Mouse (Mus musculus) ES-Bruce4 (cell line): Measurements from ENCODE around the gene Hexa. TPM values are rescaled to one million over a fixed set of nuclear protein-coding genes. Genes with fewer than 3 reads are reported as not detected.

Experiments used
- H3K27ac ChIP-seq: 2 replicates; pipeline ENCODE4 v1.5.1; 2012; ENCODE audit warnings: low read length, inconsistent platforms; ENCODE audit not compliant: insufficient read depth
- H3K27me3 ChIP-seq: 2 replicates; pipeline ENCODE4 v1.6.1; 2012; ENCODE audit warnings: mild to moderate bottlenecking, low read length, inconsistent platforms; ENCODE audit not compliant: control insufficient read depth, poor library complexity, insufficient read depth, severe bottlenecking
- H3K36me3 ChIP-seq: 2 replicates; pipeline ENCODE4 v1.6.1; 2012; ENCODE audit warnings: inconsistent platforms, mild to moderate bottlenecking, low read length, moderate library complexity; ENCODE audit not compliant: control insufficient read depth, poor library complexity, insufficient read depth, severe bottlenecking
- H3K4me1 ChIP-seq: one replicate; pipeline ENCODE4 v1.8.1; 2011; ENCODE audit warnings: low read length; ENCODE audit not compliant: control insufficient read depth, insufficient read depth
- H3K4me3 ChIP-seq: 2 replicates; pipeline ENCODE4 v1.5.1; 2011; ENCODE audit warnings: low read depth, mild to moderate bottlenecking, low read length
- H3K9ac ChIP-seq: 2 replicates; pipeline ENCODE4 v1.6.1; 2012; ENCODE audit warnings: low read depth, mild to moderate bottlenecking, inconsistent platforms; ENCODE audit not compliant: poor library complexity, severe bottlenecking
- H3K9me3 ChIP-seq: replicated peaks from 2 replicates; pipeline ENCODE4 v1.6.1; 2012; ENCODE audit warnings: mild to moderate bottlenecking, low read length, inconsistent platforms; ENCODE audit not compliant: control insufficient read depth, poor library complexity, insufficient read depth, severe bottlenecking
- CTCF ChIP-seq: IDR thresholded peaks from one replicate; pipeline ENCODE4 v1.8.1; 2011; ENCODE audit warnings: low read depth, low read length
- EP300 ChIP-seq: IDR thresholded peaks from 2 replicates; pipeline ENCODE4 v1.6.1; 2011; ENCODE audit warnings: low read depth, low read length; ENCODE audit not compliant: insufficient read depth
- POLR2A ChIP-seq: IDR thresholded peaks from one replicate; pipeline ENCODE4 v1.8.1; 2011; ENCODE audit warnings: low read length; ENCODE audit not compliant: insufficient read depth
- polyA plus RNA-seq: library from polyadenylated mRNA; stranded (reverse); fragments of >200 nt; gene quantifications from 2 replicates; pipeline ENCODE4 v1.2.4, GENCODE M21; 2011; ENCODE audit warnings: low read depth; ENCODE audit not compliant: missing spikeins, insufficient read depth, insufficient read length

Gene Hexa
- polyA plus RNA-seq, result 75.6 and 81.1 TPM in 2 replicates

GRCm38 (mm10) chr9:59539441-59540137, at the start of gene Hexa, which contains the start of gene Tmem202:
Hexa (plus strand) TSS chr9:59539540.
Tmem202 (minus strand) TSS chr9:59539847.
- peak within 1 kb of the TSS; percentile 63 for H3K9ac ChIP-seq
- TF ChIP-seq EP300 (peak; percentile 82), POLR2A (no peak), CTCF (no peak)
- peak within 1 kb of the TSS; percentile 5; the same call in 1 of the 2 replicates for H3K27ac ChIP-seq
- no peaks in the 10 kb centered on the region for H3K27me3 ChIP-seq
- peaks cover 2% of the 10 kb centered on the region; the same call in 1 of the 2 replicates for H3K36me3 ChIP-seq
- H3K4me3 ChIP-seq, result peak within 1 kb of the TSS; percentile 67
- no peaks in the 10 kb centered on the region for H3K9me3 ChIP-seq
- H3K4me1 ChIP-seq, result no peaks in the 10 kb centered on the region

GRCm38 (mm10) chr9:59508146-59508545, 31.2 kb upstream of the Hexa start:
- TF ChIP-seq POLR2A (no peak), EP300 (no peak), CTCF (no peak)
- no peaks in the 10 kb centered on the region for H3K27me3 ChIP-seq
- H3K4me3 ChIP-seq, result no peak overlapping the region
- H3K4me1 ChIP-seq, result no peaks in the 10 kb centered on the region
- H3K9ac ChIP-seq, result no peak overlapping the region
- H3K27ac ChIP-seq, result no peak overlapping the region
- H3K36me3 ChIP-seq, result no peaks in the 10 kb centered on the region
- H3K9me3 ChIP-seq, result no peaks in the 10 kb centered on the region

- no peak overlapping the region for H3K27ac ChIP-seq
- no peak overlapping the region for H3K9ac ChIP-seq
- H3K36me3 ChIP-seq, result no peaks in the 10 kb centered on the region
- H3K4me3 ChIP-seq, result no peak overlapping the region
- no peaks in the 10 kb centered on the region for H3K27me3 ChIP-seq
- no peaks in the 10 kb centered on the region for H3K4me1 ChIP-seq
- H3K9me3 ChIP-seq, result no peaks in the 10 kb centered on the region
- no peak for TF ChIP-seq EP300
- TF ChIP-seq POLR2A, result no peak
- no peak for TF ChIP-seq CTCF
These were observed 27.0 kb upstream of the Hexa start for GRCm38 (mm10) chr9:59512381-59512780.

GRCm38 (mm10) chr9:59515069-59515468, 24.3 kb upstream of the Hexa start:
- no peaks in the 10 kb centered on the region for H3K36me3 ChIP-seq
- TF ChIP-seq CTCF, result no peak
- no peak for TF ChIP-seq EP300
- no peak for TF ChIP-seq POLR2A
- no peaks in the 10 kb centered on the region for H3K27me3 ChIP-seq
- H3K4me1 ChIP-seq, result no peaks in the 10 kb centered on the region
- H3K9ac ChIP-seq, result no peak overlapping the region
- no peaks in the 10 kb centered on the region for H3K9me3 ChIP-seq
- no peak overlapping the region for H3K4me3 ChIP-seq
- no peak overlapping the region for H3K27ac ChIP-seq

- no peaks in the 10 kb centered on the region for H3K27me3 ChIP-seq
These were observed 22.2 kb upstream of the Hexa start for GRCm38 (mm10) chr9:59517127-59517526.

GRCm38 (mm10) chr9:59518976-59519375, 20.4 kb upstream of the Hexa start:
- Histone ChIP-seq H3K36me3 (no peaks in the 10 kb centered on the region), H3K9ac (no peak overlapping the region), H3K9me3 (no peaks in the 10 kb centered on the region), H3K4me1 (no peaks in the 10 kb centered on the region), H3K4me3 (no peak overlapping the region), H3K27me3 (no peaks in the 10 kb centered on the region), H3K27ac (no peak overlapping the region)
- no peak for TF ChIP-seq EP300
- TF ChIP-seq CTCF, result no peak
- TF ChIP-seq POLR2A, result no peak

More at GRCm38 (mm10) chr9:59517127-59517526, 22.2 kb upstream of the Hexa start:
- no peak overlapping the region for H3K9ac ChIP-seq
- no peaks in the 10 kb centered on the region for H3K9me3 ChIP-seq
- H3K27ac ChIP-seq, result no peak overlapping the region
- H3K4me1 ChIP-seq, result no peaks in the 10 kb centered on the region
- no peak for TF ChIP-seq POLR2A
- no peak for TF ChIP-seq EP300
- no peak for TF ChIP-seq CTCF
- H3K4me3 ChIP-seq, result no peak overlapping the region
- H3K36me3 ChIP-seq, result no peaks in the 10 kb centered on the region
